Mouse (Mus musculus) adrenal gland, adult 8-10 months (tissue): ENCODE measurements around the gene Dis3l. TPM values are rescaled to one million over a fixed set of nuclear protein-coding genes. Genes with fewer than 3 reads are reported as not detected.

ENCODE experiments used
- DNase-seq: peaks from one replicate; pipeline ENCODE4 v3.0.0; 2022
- total RNA-seq, 4 experiments: library from RNA; stranded (reverse); gene quantifications; 2 replicates each; pipeline ENCODE4 v1.2.4; 2022

Gene Dis3l
- 10 to 100 TPM; 20.4 to 26.2 (median 23.3) TPM for total RNA-seq

DNA sequence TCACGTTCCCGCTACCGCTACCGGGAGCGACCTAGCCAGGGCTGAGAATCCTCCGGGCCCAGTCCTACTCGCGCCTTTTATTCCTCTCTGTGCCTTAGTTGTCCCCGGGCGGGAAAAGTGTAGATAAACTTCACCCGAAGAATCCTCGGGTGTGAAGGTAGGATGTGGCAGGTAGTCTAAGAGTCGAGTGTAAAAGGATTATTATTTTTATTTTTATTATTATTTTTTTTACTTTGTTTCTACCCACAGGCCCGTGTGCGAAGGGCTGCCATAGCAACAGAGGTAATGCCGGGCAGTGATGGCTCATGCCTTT is at the start of gene Dis3l:
Gene Dis3l (minus strand): TSS at position 35 of the 313 bp plus-strand sequence.
- DNase-seq = no peak

DNA sequence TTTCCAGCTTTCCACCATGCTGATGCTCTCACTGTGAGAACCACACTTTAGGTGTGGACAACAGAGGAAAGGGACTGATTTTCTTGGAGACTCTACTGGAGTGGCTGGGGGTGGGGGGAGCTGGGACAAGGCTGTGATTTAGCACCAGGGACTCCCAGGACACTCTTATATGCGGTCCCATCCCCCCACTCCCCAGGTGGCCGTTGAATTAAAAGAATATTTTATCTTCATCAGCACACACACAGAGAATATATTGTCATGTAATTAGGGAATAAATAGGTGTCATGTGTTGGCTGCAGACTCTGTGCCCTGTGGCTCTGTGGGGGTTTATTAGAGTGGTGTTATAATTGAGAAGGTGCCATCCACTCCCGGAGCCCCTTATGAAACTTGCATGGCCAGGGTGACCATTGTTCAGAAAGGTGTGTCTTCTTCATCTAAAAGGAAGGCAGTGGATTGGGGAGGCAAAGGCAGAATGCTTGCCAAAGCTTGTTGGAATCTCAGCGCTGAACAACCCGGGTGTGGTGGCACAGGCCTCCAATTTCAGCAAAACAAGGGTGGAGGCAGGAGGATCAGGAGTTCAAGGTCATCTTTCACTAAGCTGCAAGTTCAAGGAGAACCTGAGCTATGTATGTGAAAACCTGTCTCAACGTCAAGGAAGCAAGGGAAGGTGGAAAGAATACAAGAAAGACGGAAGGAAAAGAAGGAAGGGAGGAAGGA is 48.6 kb upstream of the Dis3l start:
- DNase-seq = no peak

DNA sequence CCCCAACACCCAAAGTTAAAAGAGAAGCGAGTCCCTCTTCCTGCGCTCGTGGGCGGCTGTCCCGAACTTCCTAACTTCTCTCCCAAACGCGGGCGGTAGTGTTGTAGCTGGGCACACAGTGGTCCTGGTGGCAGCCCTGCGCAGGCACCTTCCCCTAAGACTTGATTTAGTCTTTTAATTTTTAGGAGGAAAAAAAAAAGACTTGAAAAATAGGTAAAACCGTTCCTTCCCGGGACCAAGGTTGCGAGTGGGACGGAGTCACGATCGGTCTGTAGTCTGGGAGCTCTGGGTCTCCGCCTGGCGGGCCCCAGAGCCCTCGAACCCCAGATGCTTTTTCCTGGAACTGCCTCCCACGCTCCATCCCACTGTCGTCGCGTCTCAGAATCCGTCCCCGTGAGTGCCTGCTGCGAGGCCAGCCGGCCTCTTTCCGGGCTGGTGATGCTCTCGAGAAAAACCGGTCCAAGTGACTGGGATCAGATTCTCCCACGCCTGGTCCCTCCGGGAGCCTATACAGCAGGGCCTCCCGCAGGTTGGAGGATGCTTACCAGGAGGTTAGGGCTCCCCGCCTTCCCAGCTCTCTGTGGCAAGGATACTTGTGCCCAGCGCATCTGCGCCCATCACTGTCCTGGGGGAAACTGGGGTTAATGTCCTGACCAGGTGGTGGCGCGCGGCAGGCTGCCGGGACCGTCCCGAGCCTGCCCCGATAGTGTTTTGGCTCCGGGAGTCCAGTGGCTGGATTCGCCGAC is 45.6 kb upstream of the Dis3l start:
- DNase-seq = no peak

DNA sequence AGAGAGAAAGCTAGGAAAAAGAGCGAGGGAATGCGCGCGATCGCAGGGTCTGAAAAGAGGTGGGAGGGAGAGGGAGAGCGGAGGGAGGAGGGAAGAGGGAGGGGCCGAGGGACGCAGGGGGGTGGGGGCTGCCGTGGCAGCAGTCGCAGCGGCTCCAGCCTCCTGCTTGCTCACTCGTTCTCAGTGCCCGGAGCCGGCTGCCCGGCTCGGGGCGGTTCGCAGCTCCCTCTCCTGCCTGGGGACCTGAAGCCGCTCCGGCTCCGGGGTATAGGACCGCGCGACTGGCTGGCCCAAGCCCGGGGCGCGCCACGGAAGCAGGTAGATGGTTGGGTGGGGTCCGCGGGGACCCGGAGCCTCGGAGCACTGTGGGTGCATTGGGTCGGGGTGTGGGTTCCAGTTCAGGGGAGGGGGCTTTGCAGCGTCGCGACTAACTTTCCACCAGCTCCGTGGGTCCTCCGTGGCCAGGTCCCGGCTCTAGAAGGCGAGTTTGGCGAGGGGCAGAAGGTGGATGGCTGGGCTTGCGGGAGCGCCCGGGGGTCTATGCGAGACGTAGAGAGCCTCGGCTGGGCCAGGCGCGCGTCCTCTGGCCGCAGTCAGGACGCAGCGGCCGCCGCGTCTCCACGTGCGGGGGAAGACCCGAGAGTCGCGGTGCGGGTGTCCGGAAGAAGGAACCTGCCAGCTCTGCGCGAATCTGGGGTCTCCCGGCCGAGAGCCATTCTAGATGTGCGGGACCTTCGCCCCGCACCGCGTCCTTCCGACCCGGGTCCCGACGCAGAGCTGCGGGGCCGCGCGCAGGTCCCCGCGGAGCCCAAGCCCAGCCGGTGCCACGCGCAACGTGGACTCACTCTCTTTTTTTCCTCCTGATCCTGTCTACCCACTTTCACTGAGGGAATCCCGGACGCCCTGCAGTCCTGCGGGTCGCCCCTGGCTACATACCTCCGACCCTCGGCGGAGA is 44.7 kb upstream of the Dis3l start, which contains the start of gene Megf11:
Gene Megf11 (plus strand): TSS at position 116 of the 955 bp plus-strand sequence.
- no peak for DNase-seq

DNA sequence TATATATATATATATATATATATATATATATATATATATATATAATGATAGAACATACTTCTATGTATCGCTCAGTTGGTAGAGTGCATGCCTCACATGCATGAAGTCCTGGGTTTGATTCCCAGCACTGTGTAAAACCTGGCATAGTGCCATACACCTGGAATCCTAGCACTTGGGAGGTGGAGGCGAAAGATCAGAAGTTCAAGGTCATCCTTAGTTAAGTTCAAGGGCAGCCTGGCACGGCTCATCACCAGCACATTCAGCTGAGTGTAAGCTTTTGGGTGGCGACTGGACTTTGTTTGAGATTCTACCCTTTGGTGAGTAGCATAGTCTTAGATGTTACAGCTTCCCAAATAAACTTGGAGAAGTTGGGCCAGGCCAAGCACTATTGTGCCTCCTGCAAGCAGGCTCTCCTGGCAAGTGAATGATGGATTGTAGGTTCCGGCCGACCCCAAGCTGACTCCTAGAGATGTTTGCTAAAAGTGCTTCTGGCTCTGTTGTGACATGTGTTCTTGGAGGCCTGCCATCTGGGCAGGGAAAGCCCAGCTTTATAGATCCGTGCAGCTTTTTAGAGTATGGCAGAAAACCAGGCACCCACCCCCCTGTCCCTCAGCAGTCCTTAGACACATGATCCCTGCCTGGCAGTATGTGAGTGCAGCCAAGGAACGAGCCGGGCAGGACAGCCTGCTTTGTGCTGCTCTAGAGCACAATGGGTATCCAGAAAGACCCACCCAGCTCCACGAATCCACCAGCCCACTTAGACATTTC is 42.1 kb upstream of the Dis3l start:
- no peak for DNase-seq

DNA sequence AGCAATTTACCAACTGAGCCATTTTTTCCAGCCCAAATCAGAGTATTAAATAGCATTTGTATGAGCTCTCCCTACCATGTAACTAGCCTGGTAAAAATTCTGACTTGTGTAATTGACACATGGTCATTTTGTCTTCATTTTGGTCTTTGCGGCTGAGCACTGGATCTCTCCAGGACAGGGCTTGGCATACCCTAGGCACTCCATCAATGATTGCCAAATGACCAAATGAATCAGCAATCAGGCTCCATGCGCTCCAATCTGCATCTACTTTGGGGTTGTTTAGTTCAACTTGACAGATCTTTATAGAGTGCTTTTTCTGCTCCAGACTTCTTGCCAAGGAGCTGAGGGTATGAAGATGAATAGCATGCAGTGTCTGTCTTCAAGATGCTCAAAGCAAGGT is 35.3 kb upstream of the Dis3l start:
- DNase-seq = no peak

DNA sequence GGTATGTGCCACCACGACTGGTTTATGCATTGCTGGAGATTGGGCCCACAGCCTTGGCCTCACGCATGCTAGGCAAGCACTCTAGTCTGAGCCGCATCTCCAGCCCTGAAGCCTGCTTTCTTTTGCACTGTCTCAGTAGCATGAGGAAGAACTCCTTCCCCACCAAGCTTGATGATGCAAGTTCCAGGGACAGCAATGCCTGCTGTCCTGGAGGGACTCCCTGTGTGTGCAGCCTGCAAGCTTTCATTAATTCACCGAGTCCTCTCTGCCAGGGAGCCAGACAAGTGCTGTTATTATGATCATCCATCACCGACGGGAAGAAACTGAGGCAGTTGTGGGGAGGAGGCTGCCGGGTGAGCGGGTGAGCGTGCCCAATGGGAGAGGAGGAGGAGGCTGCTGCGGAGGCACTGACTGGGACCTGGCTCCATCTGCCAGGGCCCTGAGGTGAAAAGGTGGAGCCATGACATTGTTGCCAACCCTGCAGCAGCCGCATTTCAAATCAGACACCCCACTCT is 30.3 kb upstream of the Dis3l start:
- DNase-seq = no peak

DNA sequence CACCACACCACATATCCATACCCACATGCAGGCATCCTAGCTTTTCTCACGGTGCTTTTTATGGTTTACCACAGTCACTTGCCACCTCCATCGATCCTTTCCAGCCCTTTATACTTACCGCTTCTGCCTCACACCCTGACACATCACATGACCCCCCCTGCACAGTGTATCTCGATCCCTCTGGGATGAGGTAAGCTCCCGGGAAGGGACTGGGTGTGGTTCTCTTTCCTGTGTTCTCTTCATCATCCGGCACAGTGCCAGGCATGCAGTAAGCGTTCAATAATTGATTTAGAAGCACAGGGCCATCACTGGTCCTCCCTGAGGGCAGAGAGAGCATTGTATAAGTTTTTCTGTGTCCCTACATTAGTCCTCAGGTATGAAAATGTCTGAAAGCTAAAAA is 28.8 kb upstream of the Dis3l start:
- DNase-seq = no peak

DNA sequence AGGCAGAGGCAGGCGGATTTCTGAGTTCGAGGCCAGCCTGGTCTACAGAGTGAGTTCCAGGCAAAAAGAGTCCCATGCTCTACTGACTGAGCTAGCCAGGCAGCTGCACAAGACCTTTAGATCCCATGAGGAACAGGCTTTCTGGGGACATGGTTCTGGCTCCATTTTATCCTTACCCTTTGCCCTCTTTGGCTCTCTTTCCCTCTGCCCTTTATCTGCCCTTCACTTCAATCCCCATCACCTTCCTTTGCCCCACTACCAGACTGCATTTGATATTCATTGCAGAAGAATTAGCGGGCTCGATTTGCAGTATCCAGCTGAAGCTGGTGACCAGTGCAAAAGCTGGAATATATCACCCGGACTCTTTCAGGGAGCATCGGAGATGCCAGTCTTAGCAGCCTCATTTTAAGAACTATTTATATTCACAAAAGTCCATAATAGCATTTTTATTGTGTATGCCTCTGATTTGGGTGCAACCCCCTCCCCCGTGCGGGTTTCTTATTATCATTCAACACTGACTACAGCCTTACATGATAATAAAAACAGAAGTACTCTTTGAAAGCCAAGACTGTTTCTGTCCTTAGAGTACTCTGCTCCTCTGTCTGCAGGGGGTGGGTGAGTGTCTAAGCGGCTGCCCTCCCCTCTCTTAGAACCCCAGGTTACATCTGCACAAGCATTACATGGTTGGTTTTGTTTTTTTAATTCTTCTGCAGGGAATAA is 20.3 kb upstream of the Dis3l start:
- DNase-seq = no peak

DNA sequence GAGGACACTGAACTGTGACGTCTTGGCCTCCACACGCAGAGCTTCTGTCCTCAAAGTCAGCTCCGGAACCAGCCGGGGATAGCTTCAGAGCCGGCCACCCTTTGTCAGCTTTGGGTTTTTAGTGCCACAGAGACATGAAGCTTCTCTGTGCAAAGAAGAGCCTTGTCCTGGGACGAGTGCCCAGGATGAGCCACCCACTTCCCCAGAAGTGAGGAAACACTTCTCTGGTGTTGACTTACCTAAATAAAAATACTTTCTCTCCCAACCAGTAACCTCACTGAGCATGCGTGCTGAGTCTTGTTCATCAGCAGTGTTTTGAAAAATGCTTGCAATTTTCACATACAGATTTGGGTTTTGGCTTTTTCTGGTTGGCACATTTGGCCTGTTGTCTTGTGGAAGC is 14.5 kb upstream of the Dis3l start:
- DNase-seq = no peak

DNA sequence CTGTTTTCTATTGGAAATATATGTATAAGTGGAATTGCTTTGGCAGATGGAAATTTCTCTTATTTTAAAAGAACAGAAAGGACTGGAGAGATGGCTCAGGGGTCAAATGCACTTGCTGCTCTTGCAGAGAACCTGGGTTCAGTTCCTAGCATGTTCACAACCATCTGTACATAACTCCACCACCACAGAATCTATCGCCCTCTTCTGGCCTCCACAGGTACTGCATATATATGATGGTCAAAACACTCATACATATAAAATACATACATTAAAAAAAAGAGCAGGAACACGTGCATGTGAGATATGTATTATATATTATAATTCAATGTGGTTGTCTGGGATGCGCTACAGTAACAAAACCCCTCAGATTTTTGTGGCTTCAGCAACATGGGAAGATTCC is 10.1 kb upstream of the Dis3l start:
- no peak for DNase-seq

DNA sequence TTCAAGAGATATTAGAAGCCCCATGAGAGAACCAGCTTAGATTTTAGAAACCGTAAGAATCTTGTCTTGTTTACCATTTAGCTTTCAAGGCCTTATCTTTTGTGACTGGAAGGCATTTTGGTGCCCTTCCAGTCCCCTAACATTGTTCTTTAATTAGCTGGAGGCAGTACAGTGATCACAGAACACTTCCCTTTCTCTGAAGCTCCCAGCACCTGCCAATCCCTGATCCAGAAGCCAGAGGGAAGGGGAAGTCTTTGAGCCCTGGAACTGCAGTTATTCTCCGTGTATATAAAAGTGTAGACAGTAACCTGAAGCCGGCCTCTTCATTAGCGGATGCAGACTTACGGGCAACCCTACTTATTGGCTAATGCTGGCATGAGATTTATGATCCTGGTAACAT is 8.4 kb upstream of the Dis3l start:
- DNase-seq = no peak

DNA sequence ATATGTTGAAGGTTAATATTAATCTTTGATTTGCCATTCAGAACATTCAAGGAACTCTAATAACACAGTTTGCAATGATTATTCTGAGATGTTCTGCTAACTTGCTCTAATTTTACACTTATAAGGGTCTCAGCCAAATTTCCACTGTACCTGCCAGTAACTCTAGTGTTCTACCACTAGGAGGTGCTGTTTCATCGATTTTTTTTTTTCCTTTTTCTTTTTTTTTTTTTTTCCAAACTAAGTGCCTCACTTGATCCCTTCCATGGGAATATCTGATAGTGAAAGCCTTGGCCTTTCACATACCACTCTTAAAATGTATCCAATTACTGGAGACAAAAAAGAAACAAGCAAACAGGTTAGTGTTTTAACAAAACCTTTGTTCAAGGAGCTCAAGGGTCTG is 6.3 kb upstream of the Dis3l start:
- no peak for DNase-seq

DNA sequence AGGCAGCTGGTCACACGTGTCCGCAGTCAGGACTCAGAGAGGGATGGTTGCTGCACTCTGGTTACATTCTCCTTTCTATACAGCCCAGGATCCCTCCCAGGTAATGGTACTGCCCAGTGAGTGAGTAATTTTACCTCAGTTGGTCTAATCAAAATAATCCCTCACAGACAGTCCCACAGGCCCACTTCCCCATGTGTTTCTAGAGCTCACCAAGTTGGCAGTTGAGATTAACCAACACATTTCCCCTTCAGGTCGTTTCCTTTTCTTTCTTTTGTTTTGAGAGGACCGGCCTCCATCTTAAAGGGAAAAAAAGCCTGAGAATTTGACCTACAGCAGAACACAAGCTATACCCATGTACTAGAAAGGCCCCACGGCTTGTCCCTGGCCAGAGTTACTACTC is 4.8 kb upstream of the Dis3l start:
- DNase-seq = no peak

DNA sequence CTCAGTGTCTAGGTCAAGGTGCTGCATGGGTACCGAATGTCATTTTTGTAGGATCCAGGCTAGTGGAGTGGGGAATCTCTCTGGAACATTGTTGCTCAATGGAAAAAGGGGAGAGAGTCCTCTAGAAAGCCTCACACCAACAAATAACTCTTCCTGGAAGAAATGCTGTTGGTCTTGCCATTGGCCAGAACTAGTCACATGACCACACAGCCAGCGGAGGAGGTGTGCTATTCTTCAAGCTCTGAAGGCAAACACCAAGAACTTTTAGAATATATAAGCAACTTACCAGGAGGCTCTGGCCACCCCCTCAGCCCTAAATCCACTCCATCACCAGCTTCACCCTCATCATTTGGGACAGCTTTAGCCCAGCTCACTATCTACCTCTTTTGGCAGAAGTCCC is 2.6 kb upstream of the Dis3l start:
- DNase-seq = no peak

DNA sequence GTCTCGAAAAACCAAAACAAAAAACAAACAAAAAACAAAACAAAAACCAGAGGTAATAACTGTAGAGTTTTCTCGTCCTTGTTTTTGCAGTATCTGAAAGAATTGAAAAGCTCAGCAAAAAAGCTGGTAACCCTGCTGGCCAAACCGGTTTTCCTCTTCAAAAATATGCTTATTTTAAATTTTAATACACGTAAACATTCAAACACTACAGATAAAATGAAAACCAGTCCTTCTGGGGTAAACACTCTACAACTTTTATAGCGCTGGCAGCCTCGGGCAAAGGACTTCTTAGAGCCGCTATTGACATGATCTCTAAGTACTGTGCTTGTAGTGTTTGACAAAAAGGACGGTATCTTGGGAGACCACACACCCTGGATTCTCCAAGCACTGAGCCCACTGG is 583 bp upstream of the Dis3l start:
- DNase-seq = no peak

DNA sequence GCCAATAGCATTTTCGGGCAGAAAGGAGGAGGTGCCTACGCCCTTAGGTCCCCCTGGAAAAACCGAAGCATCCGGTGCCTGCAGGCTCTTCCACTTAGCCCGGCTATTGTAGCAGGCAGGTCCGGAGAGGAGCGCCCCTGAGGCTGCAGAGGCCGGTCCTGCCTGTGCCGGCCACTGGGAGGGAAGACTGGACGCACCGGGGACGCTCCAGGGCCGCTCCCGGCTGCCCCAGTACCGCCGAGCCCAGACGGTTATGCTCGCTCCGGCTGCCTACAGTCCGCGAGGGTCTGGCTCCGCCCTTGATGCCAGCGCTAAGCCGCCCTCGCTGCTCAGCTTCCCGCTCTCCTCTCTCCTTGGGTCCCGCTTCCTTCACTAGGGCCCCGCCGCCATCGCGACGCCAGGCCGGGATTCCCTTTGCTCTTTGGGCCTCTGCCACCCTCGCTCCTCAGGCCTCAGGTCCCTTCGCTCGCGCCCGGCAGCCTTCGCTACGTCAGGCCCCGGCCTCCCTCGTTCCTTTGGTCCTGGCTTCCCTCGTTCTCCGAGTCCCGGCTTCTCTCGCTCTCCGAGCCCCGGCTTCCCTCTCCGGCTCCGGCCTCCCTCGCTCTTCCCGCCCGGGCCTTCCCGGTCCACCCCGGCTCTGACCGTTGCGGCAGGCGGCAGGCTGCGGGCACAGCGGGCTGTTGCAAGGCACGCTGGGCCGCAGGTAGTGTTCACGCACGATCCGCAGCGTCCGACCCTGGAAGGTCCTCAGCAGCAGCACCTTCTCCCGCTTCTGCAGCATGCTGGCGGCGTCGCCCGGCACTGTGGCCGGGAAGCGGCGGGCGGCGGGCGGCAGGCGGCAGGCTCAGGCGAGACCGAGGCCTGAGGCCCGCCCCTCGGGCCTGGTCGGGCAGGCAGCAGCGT is 486 bp downstream of the Dis3l start:
- peak; percentile 56 for DNase-seq

DNA sequence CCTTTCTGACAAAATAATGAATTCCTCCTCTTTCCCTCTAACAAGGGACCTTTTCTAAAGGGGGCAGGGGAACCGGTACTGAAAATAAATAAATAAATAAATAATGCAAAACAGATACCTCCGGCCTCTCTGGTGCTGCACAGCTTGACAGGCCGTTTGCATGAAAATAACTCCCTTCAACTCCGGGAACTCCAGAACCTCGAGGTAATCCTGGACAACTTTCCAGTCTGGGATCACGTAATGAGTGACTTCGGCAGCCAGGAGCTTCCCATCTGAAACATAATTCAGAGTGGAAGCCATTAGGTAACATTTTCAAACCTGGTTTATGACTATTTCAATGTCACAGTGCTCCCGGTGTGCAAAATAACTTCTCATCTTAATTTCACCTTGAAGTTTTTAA is 1.7 kb downstream of the Dis3l start:
- DNase-seq = no peak

DNA sequence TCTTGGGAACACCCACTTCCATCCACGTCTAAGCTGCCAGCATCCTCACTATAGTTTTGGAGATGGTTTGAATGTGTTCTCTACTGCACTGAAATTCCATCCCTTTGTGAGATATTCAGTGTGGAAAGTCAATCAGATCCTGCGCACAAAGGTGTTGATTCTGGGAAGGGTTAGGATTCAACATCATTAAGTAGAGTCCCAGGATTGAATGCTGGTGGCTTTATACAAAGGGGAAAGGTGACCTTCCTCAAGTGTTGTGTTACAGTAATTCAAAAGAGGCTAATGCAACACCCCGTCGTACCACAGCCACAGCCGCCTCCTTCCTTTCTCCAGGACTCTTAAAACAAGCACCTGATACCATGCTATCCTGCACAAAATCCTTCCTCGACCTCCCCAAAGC is 5.3 kb downstream of the Dis3l start:
- no peak for DNase-seq

DNA sequence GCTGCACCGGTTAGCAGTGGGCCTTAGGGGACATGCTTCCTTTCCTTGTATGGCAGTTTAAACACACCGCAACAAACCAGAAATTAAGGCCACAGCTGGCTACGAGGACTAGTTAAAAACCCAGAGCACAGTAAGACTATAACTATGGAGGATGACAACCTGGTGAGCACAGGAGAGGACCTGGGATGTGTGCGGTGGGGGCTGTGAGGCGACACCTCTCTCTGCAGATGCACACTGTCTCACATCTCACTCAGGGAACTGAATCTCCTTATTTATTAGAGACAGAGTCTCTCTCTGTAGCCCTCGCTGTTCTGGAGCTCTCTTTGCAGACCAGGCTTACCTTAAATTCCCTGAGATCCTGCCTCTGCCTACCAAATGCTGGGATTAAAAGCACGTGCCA is 17.1 kb downstream of the Dis3l start:
- no peak for DNase-seq
